Mouse (Mus musculus) mature B cell (primary cell): ENCODE measurements around the gene Cdk12.
"Not testable (repeated sequence)": the region's sequence is repeated elsewhere in the genome, so short reads cannot be mapped to it uniquely, and the experiment has no call there.

Experiments used
- in situ Hi-C: fragments of 300-500 bp; cut with MboI; formaldehyde crosslinking; loops from 2 replicates; pipeline ENCODE4 v1.14.3; 2019

The Cdk12 gene

DNA sequence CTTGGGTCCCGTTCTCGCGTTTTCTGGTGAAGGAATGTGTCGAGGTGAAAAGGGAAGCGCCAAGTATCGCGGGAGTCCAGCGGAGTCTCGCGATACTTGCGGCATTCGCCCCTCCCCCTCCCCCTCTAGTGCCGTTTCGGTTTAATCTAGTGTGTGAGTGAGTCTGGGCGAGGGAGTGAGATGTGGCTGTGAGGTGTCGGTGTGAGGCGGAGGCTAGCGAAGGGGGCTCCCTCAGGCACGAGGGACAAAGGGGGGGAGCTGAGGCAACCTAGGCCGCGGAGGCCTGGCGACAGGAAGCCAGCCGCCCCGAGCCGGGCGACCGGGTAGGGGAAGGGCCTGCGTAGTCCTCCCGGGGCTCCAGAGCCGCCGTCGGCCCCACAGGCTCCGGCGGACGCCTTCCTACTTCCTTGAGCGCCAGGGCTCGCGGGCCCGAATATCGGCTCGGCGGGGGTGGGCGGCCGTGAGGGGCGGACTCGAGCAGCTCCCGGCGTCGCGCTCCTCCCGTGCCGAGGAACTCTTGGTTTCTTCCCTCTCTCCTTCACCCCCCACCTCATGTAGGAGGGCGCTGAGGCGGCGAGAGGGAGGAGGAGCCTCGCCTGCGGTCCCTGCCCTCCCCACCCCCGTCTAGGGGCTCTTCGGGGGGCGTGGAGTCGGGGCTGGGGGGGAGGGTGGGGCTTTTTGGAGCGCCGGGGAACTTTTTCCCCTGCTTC, at the start of gene Cdk12:
TSS of gene Cdk12 (plus strand) at position 419 of the 710 bp plus-strand sequence.
- in situ Hi-C loops, result no loop called here

DNA sequence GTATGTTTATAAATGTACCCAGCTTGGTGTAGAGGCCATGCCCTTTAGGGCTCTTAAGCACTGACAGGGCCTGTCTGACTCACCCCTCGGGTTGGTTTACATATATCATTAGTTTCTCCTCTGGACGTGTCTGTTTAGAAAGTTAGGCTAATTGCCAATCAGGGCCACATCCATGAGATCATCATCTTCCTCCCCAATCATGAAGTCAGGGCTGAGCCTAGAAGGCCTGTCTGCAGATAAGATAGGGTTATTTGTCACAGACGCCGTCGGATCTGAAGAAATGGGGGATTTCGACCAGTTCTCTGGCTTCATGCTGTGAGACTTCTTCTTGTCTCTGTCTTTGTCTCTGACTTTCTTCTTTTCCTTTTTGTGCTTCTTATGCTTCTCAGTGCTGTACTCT, 47.8 kb upstream of the Cdk12 start:
- in situ Hi-C loops, result no loop called here

DNA sequence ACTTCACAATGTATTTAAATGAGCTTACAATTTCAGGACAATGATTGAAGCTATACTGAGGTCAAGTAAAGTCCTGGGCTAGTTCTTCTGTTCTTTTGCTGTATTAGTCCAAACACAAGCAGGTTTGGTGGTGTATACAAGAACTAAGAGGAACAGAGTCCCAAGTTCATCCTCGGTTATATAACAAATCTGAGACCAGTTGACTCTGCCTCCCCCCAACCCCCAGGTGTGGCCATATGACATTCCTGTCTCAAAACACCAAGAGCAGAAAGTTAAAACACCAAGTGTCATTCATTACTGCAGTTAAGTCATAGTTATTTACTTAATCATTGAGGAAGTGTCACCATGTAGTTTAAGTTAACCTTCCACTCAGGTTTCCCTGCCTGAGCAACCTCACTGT, 34.5 kb upstream of the Cdk12 start:
- in situ Hi-C loops, result no loop called here

DNA sequence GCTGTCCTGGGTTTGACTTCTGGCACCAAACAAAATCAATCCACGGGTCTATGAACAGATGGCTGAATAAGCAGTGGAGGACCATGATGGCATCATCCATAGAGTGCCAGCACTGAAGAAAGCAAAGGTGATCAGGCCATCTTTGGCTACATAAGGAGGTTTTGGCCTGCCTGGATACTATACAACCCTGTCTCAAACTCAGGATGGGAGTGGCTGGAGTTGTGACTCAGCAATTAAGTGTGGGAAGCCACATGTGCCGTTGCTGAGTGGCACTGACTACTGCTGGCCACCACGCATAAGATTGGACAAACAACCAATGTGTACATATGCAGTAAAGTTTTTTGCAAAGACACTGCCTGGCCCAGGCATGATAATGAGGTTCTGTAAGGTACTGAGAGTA, 20.7 kb upstream of the Cdk12 start:
- in situ Hi-C loops, result not testable (repeated sequence)

DNA sequence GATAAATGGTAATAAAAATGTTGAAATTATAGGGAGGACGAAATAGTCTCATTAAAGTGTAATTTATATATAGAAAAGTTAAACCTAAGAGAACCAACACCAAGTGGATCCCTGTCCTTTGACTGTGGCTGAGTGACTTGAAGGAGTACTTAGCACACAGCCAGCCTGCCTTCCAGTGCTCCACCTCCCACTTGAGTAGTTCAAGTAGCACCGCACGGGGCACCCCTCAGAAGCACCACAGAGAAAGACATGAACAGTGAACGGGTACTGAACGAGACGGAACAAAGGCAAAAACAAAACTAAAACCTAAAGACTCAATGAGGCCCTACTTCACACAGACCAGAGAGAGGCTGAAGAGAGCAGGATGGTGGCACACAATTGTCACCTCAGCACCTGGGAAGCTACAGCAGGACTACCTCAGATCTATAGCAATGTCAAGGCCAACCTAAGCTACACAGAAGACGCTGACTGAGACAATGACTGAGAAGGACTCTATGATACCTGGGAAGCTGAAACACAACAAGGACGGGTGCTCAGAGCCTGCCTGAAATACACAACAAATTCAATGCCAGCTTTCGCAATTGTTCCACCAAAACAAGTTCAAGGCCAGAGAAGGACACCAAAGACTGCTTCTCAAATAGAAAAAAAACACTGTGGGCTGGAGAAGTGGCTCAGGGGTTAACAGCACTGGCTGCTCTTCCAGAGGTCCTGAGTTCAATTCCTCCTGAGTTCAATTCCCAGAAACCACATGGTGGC, 15.0 kb upstream of the Cdk12 start:
- in situ Hi-C loops, result no loop called here

DNA sequence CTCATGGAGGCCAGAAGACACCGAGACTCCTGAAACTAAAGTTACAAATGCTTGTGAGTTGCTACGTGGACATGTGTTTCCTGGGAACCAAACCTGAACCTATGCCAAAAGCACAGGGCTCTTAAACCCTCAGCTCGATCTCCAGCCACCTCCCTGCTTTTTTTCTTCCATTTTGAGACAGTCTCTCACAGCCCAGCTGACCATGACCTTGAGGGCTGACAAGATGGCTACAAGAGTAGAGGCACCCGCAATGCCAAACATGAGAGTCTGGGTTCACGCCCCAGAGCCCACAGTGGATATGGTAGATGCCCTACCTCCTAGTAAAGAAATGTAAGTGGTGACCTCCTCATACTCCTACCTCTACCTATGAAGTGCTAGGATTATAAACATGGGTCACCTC, 12.0 kb upstream of the Cdk12 start:
- in situ Hi-C loops, result no loop called here

DNA sequence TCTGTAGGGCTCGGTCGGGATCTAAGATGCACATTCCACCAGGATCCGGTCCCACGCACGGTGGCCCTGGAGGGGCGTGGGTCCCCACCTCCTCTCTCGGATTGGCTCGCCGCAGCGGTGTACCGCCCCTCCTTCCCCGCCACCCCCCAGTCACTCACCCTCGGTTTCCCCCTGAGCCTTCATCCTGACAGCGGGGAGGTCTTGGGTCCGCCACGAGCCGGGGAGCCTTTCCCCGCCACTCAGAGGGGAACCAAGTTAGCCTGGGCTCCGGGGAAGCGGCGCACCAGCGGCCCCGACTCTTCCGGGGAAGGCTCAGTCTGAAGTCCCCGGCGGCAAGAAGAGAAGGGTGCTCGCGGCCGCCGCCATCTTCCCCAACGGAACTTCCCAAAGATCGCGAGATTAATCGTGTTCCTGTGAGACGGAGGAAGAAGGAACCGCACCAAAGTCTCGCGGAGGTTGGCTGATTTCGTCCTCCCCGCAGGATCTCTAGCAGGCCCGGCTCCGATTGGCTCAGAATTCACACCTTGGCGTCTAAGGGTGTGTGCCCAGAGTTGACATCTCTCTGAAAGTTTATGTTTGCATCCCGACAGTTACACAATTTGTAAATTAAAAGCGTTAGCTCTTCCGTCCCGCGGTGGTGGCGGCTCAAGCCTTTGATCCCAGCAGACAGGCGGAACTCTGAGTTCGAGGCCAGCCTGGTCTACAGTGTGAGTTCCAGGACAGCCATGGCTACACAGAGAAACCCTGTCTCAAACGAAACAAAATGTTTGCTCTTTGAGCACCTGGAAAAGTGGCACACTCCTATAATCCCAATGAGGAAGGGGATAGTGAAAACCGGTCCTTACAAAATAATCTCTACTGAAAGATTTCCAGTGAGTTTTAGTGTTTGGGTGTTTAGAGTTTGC, 9.7 kb upstream of the Cdk12 start, which contains the start of gene Med1:
TSS of gene Med1 (minus strand) at position 393 of the 905 bp plus-strand sequence.
- in situ Hi-C loops, result no loop called here

DNA sequence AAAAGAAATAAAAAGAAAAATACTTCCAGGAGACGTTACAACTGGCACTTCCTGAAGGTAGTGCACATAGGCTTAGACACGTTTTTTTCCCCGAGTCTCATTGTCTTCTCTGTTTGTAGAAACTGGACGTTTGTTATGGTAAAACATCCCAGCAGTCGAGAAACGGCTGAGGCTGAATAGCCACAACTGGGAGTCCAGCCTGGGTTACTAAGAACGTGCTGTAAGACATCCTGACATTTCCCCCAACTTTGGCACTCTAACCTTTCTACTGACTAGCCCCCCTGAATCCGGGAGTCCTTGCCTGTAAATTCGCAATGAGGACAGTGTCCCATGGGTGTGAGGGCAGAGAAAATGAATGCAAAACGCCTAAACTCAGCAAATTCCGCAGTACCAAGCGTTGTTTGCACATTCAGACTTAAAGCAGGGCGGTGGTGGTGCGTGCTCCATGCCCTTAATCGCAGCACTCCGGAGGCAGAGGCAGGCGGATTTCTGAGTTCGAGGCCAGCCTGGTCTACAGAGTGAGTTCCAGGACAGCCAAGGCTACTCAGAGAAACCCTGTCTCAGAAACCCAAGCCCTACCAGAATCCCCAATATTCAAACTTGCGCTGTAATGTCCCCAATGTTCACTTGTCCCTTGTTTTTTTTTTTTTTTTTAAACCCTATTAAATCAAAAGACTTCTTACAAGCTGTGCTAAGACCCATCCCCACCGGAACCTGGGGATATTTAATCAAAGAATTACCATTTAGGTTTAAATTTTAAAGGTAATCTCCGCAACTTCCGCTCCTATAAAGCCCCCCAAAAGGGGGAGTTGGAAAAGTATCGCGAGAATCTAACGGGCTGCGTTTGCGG, 843 bp upstream of the Cdk12 start:
- in situ Hi-C loops, result no loop called here

DNA sequence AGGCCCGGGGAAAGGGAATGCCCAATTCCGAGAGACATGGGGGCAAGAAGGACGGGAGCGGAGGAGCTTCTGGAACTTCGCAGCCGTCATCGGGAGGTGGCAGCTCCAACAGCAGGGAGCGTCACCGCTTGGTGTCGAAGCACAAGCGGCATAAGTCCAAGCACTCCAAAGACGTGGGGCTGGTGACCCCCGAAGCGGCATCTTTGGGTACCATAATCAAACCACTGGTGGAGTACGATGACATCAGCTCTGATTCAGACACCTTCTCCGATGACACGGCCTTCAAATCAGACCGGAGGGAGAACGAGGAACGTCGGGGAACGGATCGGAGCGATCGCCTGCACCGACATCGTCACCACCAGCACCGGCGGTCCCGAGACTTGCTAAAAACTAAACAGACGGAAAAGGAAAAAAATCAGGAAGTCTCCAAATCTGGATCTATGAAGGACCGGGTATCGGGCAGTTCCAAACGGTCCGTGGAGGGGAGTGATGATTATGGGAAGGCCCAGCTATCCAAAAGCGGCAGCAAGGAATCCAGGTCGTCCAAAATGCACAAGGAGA, 572 bp downstream of the Cdk12 start:
- in situ Hi-C loops, result no loop called here

DNA sequence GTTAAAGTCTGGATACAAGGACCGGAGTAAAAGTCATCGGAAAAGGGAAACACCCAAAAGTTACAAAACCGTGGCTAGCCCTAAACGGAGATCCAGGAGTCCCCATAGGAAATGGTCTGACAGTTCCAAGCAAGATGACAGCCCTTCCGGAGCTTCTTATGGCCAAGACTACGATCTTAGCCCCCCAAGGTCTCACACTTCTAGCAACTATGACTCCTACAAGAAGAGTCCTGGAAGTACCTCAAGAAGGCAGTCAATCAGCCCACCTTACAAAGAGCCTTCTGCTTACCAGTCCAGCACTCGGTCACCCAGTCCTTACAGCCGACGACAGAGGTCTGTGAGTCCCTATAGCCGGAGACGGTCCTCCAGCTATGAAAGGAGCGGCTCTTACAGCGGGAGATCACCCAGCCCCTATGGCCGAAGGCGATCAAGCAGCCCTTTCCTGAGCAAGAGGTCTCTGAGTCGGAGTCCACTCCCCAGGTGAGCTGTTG, 1.1 kb downstream of the Cdk12 start:
- in situ Hi-C loops, result no loop called here

DNA sequence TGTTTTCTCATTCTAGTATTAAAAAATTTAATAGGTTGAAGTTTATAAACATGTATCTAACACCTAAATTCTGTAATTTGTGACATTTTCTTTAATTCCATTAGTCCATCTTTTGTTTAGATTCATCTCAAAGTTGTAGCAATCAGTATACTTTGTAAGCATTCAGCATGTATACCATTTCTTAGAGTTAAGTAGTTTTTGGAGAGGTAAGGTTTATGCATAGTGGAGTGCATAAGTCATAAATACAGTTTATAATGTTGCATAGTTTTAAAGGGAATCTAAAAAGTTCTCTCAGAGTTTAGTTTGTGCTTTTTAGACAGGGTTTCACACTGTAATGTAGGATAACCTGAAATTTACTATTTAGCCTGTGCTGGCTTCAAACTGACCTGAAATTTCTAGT, 2.6 kb downstream of the Cdk12 start:
- in situ Hi-C loops, result no loop called here

DNA sequence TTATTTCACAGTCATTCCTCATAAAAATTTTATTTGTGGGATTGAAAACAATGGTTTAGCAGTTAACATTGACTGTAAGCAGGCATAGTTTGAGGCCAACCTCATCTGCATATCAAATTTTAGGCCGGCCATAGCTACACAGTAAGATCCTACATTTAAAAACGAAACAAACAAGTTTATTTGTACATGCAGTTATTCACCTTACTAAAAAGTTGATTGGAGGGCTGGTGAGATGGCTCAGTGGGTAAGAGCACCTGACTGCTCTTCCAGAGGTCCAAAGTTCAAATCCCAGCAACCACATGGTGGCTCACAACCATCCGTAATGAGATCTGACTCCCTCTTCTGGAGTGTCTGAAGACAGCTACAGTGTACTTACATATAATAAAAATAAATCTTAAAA, 3.4 kb downstream of the Cdk12 start:
- in situ Hi-C loops, result not testable (repeated sequence)

DNA sequence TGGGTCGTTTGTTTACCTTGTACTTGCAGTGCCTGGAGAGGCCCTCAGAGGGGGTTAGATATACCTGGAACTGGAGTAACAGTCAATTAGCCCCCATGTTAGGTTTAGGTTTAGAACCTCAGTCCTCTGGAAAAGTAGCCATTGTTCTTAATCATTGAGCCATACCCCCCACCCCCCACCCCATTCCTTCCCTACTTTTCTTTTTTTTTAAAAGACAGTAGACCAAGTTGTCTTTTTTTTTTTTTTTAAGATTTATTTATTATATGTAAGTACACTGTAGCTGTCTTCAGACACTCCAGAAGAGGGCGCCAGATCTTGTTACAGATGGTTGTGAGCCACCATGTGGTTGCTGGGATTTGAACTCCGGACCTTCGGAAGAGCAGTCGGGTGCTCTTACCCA, 6.8 kb downstream of the Cdk12 start:
- in situ Hi-C loops, result not testable (repeated sequence)

DNA sequence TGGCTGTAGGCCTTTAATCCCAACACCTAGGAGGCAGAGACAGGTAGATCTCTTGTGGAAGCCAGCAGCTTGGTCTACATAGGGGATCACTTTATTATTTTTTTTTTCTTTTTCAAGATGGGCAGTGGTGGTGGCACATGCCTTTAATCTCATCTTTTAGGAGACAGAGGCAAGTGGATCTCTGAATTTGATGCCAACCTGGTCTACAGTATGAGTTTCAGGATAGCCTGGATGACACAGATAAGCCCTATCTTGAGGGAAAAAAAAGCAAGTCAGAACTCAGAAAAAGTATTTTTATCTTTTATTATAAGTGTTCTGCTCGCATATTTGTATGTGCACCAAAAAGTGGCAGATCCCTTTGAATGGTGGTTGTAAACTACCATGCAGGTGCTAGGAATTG, 10.5 kb downstream of the Cdk12 start:
- in situ Hi-C loops, result no loop called here

DNA sequence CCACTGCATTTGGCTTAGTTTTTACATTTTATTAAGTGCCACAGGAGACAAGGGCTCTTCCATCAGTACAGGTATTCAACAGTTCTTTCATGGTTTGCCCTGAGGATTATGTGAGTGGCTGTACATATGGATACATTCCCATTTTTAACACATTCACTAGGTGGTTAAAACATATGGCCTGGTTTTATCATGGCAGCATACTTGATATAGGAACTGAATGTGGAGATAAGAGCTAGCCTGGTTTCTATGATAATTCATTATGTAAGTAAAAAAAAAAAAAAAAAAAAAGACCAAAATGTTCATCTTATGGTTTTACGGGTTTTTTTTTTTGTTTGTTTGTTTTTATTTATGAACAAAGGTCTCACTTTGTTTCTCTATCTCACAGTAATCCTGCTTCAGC, 23.5 kb downstream of the Cdk12 start:
- in situ Hi-C loops, result no loop called here

DNA sequence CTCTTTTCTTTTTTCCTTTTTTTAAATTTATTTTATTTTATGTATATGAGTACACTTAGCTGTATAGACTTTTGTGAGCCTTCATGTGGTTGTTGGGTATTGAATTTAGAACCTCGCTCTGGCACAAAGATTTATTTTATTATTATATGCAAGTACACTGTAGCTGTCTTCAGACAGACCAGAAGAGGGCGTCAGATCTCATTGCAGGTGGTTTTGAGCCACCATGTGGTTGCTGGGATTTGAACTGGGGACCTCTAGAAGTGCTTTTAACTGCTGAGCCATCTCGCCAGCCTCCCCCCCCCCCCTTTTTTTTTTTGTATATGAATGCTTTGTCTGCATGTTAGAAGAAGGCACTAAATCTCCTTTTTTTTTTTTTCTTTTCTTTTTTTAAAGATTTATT, 35.6 kb downstream of the Cdk12 start:
- in situ Hi-C loops, result no loop called here

DNA sequence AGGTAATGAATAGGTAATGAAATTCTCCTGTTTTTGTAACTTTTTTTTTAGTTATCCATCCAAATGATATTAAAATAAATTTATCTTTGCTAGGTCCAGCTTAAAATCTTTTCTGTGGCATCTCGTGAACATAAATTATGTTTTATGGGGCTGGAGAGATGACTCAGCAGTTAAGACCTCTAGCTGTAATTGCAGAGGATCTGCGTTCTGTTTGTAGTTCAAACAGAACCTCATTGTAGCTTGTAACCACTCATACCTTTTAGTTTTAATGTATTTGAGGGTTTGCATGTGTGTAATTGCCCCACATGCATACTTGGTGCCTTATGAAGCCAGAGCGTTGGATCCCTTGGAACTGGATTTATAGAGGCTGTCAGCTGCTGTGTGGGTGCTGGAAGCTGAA, 36.1 kb downstream of the Cdk12 start:
- in situ Hi-C loops, result no loop called here

DNA sequence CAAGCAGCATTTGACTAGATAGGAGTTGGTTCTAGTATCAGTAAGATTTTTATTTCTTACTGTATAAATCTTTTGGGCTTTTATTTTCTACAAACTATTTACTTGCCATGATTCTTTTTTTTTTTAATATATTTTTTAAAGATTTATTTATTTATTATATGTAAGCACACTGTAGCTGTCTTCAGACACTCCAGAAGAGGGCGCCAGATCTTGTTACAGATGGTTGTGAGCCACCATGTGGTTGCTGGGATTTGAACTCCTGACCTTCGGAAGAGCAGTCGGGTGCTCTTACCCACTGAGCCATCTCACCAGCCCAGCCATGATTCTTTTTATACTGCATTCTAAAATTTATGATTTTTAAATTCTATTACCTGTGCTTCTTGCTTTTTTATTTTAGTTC, 40.1 kb downstream of the Cdk12 start:
- in situ Hi-C loops, result not testable (repeated sequence)

DNA sequence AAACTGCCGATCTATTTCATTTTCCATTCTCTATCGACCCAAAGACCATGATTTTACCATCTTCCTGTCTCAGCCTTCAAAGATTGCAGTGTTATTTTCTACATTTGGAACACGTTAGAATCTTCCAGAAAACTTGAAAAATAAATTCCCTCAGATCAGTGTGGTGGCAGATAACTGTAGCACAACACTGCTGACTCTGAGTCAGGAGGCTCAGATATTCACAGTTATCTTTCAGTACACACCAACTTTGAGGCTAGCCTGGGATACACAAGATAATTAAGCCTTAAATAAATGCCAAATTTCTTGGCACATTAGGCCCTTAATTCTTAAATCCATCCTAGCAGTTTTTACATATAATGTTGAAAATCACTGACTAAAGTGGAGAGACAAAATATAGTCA, 41.6 kb downstream of the Cdk12 start:
- in situ Hi-C loops, result no loop called here

DNA sequence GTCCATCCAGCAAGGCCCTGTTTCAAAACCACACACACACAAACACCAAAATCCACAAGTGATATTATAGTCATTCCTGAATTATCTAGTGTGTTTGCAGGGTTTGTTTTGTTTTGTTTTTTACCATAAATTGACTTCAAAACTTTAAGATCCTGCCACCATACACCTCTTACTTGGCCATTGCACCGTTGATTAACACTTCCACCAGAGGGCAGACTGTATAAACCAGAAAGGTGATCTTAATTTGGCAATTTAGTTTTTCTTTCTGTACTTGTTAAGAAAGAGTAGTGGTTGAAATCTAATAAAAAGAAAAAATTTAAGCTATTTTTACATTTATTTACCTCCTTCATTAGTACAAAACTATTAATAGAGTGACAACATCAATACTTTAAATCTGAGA, 44.5 kb downstream of the Cdk12 start:
- in situ Hi-C loops, result no loop called here

DNA sequence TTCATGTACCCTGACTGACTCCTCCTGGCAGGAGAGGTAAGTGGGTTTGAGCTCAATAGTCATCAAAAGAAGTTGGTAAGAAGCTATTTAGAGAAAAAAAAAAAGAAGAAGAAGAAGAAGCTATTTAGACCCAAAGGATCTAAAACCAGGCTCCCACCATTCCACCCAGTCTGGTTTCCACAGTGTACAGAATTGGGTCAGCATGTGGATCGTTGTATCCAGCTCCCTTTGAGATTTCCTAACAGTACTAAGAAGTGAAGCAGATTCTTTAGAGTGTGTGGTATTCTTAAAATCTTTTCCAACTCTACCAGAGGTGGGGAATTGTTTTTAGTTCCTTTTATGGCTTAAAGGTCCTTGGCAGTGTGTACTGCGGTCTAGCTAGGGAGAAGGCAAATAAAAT, 50.9 kb downstream of the Cdk12 start:
- in situ Hi-C loops, result no loop called here
